Mouse (Mus musculus): ENCODE measurements around the gene Psmd2.

DNA sequence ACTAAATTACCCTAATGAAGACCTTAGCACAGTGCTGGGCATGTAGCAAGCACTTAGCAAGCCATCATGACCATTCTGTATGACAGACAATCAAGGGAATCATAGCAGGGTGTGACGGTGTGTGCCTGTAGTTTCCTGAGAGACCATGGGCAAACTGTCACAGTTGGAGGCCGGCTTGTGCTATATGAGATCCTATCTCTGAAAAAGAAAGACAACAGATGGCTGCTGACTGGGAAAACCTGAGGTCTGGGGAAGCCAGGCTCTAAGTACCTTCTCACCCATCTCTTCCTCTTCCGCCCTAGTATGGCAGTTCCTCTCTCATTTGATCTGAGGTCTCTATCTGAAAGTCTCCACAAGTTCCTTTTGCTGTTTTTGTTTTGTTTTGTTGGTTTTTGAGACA is 54.3 kb downstream of the Psmd2 start:
- no peak for TF ChIP-seq CTCF (IDR thresholded peaks at IDR 0.05; ENCODE audit: insufficient read depth, low read depth, low read length)
- no peak for TF ChIP-seq POLR2A (IDR thresholded peaks at IDR 0.05; ENCODE audit: insufficient read depth, low read depth, low read length)

Data from olfactory bulb, adult 2 months (tissue).